Mouse (Mus musculus): ENCODE data around the gene Olfr56.

Olfr56 gene

GRCm38 (mm10) chr11:49092786-49093185, 114.1 kb downstream of the Olfr56 start:
- DNase-seq (ENCODE audit: low read depth): no peak

GRCm38 (mm10) chr11:49093861-49094660, 115.4 kb downstream of the Olfr56 start:
- no peak for DNase-seq (ENCODE audit: low read depth)

GRCm38 (mm10) chr11:49095367-49095766, 116.7 kb downstream of the Olfr56 start:
- DNase-seq (ENCODE audit: low read depth): no peak

GRCm38 (mm10) chr11:49100409-49100808, 121.7 kb downstream of the Olfr56 start:
- no peak for DNase-seq (ENCODE audit: low read depth)

GRCm38 (mm10) chr11:49101500-49101899, 122.8 kb downstream of the Olfr56 start:
- no peak for DNase-seq (ENCODE audit: low read depth)

- peak; percentile 89 for DNase-seq (ENCODE audit: low read depth)
These were observed 124.5 kb downstream of the Olfr56 start for GRCm38 (mm10) chr11:49103047-49103693.

GRCm38 (mm10) chr11:49105752-49106151, 127.1 kb downstream of the Olfr56 start:
- DNase-seq (ENCODE audit: low read depth): no peak

- no peak for DNase-seq (ENCODE audit: low read depth)
These were observed 129.2 kb downstream of the Olfr56 start for GRCm38 (mm10) chr11:49107650-49108537.

GRCm38 (mm10) chr11:49108833-49109232, 130.1 kb downstream of the Olfr56 start:
- no peak for DNase-seq (ENCODE audit: low read depth)

- no peak for DNase-seq (ENCODE audit: low read depth)
These were observed 132.3 kb downstream of the Olfr56 start for GRCm38 (mm10) chr11:49111000-49111399.

- no peak for DNase-seq (ENCODE audit: low read depth)
These were observed 134.0 kb downstream of the Olfr56 start for GRCm38 (mm10) chr11:49112624-49113219.

- no peak for DNase-seq (ENCODE audit: low read depth)
These were observed 135.5 kb downstream of the Olfr56 start for GRCm38 (mm10) chr11:49114158-49114557.

GRCm38 (mm10) chr11:49114774-49115173, 136.1 kb downstream of the Olfr56 start, which contains the start of gene Olfr1396:
Gene Olfr1396, minus strand, starts transcription at chr11:49114874.
- no peak for DNase-seq (ENCODE audit: low read depth)

- no peak for DNase-seq (ENCODE audit: low read depth)
These were observed 140.9 kb downstream of the Olfr56 start for GRCm38 (mm10) chr11:49119635-49120034.

- DNase-seq (ENCODE audit: low read depth): no peak
These were observed 145.5 kb downstream of the Olfr56 start for GRCm38 (mm10) chr11:49124169-49124568.

GRCm38 (mm10) chr11:49141974-49142373, 163.3 kb downstream of the Olfr56 start, which contains the start of gene Olfr1395:
Gene Olfr1395, plus strand, starts transcription at chr11:49142274.
- no peak for DNase-seq (ENCODE audit: low read depth)

- no peak for DNase-seq (ENCODE audit: low read depth)
These were observed 175.4 kb downstream of the Olfr56 start, which contains the start of gene Olfr1394 for GRCm38 (mm10) chr11:49154077-49154476. Gene Olfr1394, plus strand, starts transcription at chr11:49154377.

GRCm38 (mm10) chr11:49156821-49157814, 178.4 kb downstream of the Olfr56 start:
- no peak for DNase-seq (ENCODE audit: low read depth)

- DNase-seq (ENCODE audit: low read depth): no peak
These were observed 190.3 kb downstream of the Olfr56 start for GRCm38 (mm10) chr11:49168839-49169611.

GRCm38 (mm10) chr11:49170576-49170975, 191.9 kb downstream of the Olfr56 start:
- no peak for DNase-seq (ENCODE audit: low read depth)

Measured in c-Kit-positive CD71-positive TER-119-negative erythroid progenitor cells, embryonic 14.5 days (primary cell).